Comparison of ENCODE assay signal across 9 mouse cellular contexts in genomic region chr2:59676442-59676841, GRCm38 (mm10).
DNase-seq lines count a peak whose midpoint lies in the region; ATAC-seq and TF ChIP-seq lines count a peak whose summit lies in the region.
"Had no signal": no experiment of that assay in that cellular context is flagged by ENCODE, and none has a peak within 500 bp of the region (broad histone marks: within the 10 kb centered on the region; RNA-seq: fewer than 3 reads in every experiment).

No protein-coding gene starts in this region.

- no peak overlapping the region for H3K4me2 ChIP-seq in embryonic facial prominence, embryonic 13.5 days
- H3K4me2 ChIP-seq in forebrain, postnatal 0 days (ENCODE audit: low read depth), result no peak overlapping the region
- no peak overlapping the region for H3K4me2 ChIP-seq in hindbrain, embryonic 16.5 days (ENCODE audit: low read length)

- peak overlapping the region; percentile 39; the same call in 1 of the 2 replicates for H3K27ac ChIP-seq in ES-Bruce4 (ENCODE audit: insufficient read depth, low read length)
- H3K27ac ChIP-seq in embryonic facial prominence, embryonic 13.5 days, result peak overlapping the region; percentile 28; the same call in 1 of the 2 replicates
- no peak overlapping the region for H3K27ac ChIP-seq in forebrain, postnatal 0 days (ENCODE audit: low read depth, low read length)
- H3K27ac ChIP-seq in hindbrain, embryonic 16.5 days (ENCODE audit: low read depth, low read length), result no peak overlapping the region

- H3K36me3 ChIP-seq in ES-Bruce4 (ENCODE audit: control insufficient read depth, insufficient read depth, low read length, poor library complexity, severe bottlenecking), result no peaks in the 10 kb centered on the region
- H3K36me3 ChIP-seq in embryonic facial prominence, embryonic 13.5 days, result no peaks in the 10 kb centered on the region
- no peaks in the 10 kb centered on the region for H3K36me3 ChIP-seq in forebrain, postnatal 0 days (ENCODE audit: insufficient read depth)
- H3K36me3 ChIP-seq in hindbrain, embryonic 16.5 days (ENCODE audit: control insufficient read depth, insufficient read depth, low read length), result no peaks in the 10 kb centered on the region

- DNase-seq in kidney, adult 9 months, result peak; percentile 34
- no peak for DNase-seq in kidney, postnatal 14 days
- DNase-seq in liver, result peak; percentile 23
- no peak for DNase-seq in forebrain, postnatal 0 days
- no peak for DNase-seq in layer of hippocampus, postnatal 36 days
- DNase-seq: cerebellum, adult 8-10 months had no signal

- peaks cover 28% of the 10 kb centered on the region for H3K4me1 ChIP-seq in ES-Bruce4 (ENCODE audit: control insufficient read depth, insufficient read depth, low read length)
- peaks cover 74% of the 10 kb centered on the region for H3K4me1 ChIP-seq in embryonic facial prominence, embryonic 13.5 days
- H3K4me1 ChIP-seq in forebrain, postnatal 0 days (ENCODE audit: insufficient read depth), result no peaks in the 10 kb centered on the region
- H3K4me1 ChIP-seq in hindbrain, embryonic 16.5 days (ENCODE audit: control insufficient read depth, insufficient read depth, low read depth, low read length), result 0 out of 2 replicates have a peak, but pooled peaks cover 3% of the 10 kb centered on the region

- ATAC-seq in embryonic facial prominence, embryonic 13.5 days (ENCODE audit: insufficient number of reproducible peaks, insufficient read depth, low FRiP score, low TSS enrichment, low read depth), result no peak
- no peak for ATAC-seq in forebrain, postnatal 0 days
- no peak for ATAC-seq in hindbrain, embryonic 16.5 days

- TF ChIP-seq CTCF in ES-Bruce4 (IDR thresholded peaks at IDR 0.05; ENCODE audit: low read depth, low read length), result no peak
- no peak for TF ChIP-seq CTCF in forebrain, postnatal 0 days (IDR thresholded peaks at IDR 0.05; ENCODE audit: low read depth)

- no peaks in the 10 kb centered on the region for H3K27me3 ChIP-seq in ES-Bruce4 (ENCODE audit: control insufficient read depth, insufficient read depth, low read length, poor library complexity, severe bottlenecking)
- H3K27me3 ChIP-seq in embryonic facial prominence, embryonic 13.5 days, result no peaks in the 10 kb centered on the region
- H3K27me3 ChIP-seq in forebrain, postnatal 0 days (ENCODE audit: insufficient read depth, low read length), result no peaks in the 10 kb centered on the region
- H3K27me3 ChIP-seq in hindbrain, embryonic 16.5 days (replicated peaks; ENCODE audit: control insufficient read depth, insufficient read depth, low read length), result no peaks in the 10 kb centered on the region

- H3K4me3 ChIP-seq in ES-Bruce4 (ENCODE audit: low read depth, low read length), result no peak overlapping the region
- H3K4me3 ChIP-seq in embryonic facial prominence, embryonic 13.5 days, result no peak overlapping the region
- H3K4me3 ChIP-seq in forebrain, postnatal 0 days (ENCODE audit: low read depth, low read length), result no peak overlapping the region
- no peak overlapping the region for H3K4me3 ChIP-seq in hindbrain, embryonic 16.5 days (ENCODE audit: low read length)

- no peak for TF ChIP-seq EP300 in ES-Bruce4 (IDR thresholded peaks at IDR 0.05; ENCODE audit: insufficient read depth, low read depth, low read length)

- no peak overlapping the region for H3K9ac ChIP-seq in ES-Bruce4 (ENCODE audit: low read depth, poor library complexity, severe bottlenecking)
- no peak overlapping the region for H3K9ac ChIP-seq in embryonic facial prominence, embryonic 13.5 days
- no peak overlapping the region for H3K9ac ChIP-seq in forebrain, postnatal 0 days
- H3K9ac ChIP-seq in hindbrain, embryonic 16.5 days (ENCODE audit: low read depth, low read length), result no peak overlapping the region

- 55% methylated on average over 6 of the region's 6 CpGs for WGBS in embryonic facial prominence, embryonic 13.5 days
- WGBS in forebrain, postnatal 0 days, result 75% methylated on average over 6 of the region's 6 CpGs
- 68% methylated on average over 6 of the region's 6 CpGs for WGBS in hindbrain, embryonic 16.5 days

- no peaks in the 10 kb centered on the region for H3K9me3 ChIP-seq in ES-Bruce4 (replicated peaks; ENCODE audit: control insufficient read depth, insufficient read depth, low read length, poor library complexity, severe bottlenecking)
- H3K9me3 ChIP-seq in embryonic facial prominence, embryonic 13.5 days, result no peaks in the 10 kb centered on the region; the same call in 1 of the 2 replicates
- H3K9me3 ChIP-seq in forebrain, postnatal 0 days (ENCODE audit: low read length), result no peaks in the 10 kb centered on the region
- H3K9me3 ChIP-seq in hindbrain, embryonic 16.5 days (ENCODE audit: control insufficient read depth, low read length), result no peaks in the 10 kb centered on the region

- TF ChIP-seq POLR2A in ES-Bruce4 (IDR thresholded peaks at IDR 0.05; ENCODE audit: insufficient read depth, low read length), result no peak

Comparison
In these comparisons a context has a peak if more than half of its experiments do, and no peak if none do; other contexts are left out.
1. DNase-seq: peak in kidney, adult 9 months (single experiment) and liver (single experiment); none in kidney, postnatal 14 days (single experiment), forebrain, postnatal 0 days (single experiment) and layer of hippocampus, postnatal 36 days (0 of 2).
2. H3K27ac ChIP-seq: peak in ES-Bruce4 (single experiment) and embryonic facial prominence, embryonic 13.5 days (single experiment); none in forebrain, postnatal 0 days (single experiment) and hindbrain, embryonic 16.5 days (single experiment).